Mouse (Mus musculus): ENCODE data around the gene Rreb1.
"Not testable (repeated sequence)": the region's sequence is repeated elsewhere in the genome, so short reads cannot be mapped to it uniquely, and the experiment has no call there.

Gene Rreb1

DNA sequence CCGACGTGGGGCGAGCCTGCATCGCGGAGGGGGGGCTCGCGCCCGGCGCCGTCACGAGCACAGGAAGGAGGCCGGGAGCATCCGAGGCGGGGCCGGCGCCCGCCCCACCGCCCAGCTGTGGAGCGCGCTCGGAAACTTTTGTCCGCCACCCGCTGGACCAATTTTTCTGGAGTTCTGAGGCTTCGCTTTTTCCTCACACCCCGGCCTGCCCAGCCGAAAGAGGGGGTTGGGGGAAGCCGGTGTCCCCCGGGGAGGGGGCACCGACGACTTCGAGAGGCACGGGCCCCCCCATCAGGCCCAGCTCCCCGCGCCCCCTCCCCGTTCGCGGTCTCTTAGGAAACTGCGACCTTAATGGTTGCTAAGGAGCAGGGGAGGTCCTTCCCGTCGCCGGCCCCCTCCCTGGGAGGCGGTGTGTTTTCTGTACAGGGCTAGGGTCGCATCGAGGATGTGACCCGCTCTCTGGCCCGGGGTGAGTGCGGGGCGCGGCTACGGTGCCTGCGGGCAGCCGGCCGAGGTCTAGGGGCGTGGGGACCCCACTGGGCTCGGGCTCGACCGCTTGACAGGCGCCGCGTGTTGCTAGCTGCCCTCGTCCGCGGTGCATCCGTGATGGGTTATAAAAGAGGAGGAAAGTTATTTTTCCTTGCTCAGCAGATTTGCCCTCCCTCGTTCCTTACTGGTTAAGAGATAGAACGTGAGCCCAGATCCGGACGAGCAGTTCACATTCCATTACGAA lies 49.2 kb downstream of the Rreb1 start:
- DNase-seq (ENCODE audit: low spot score), result peak; percentile 68

DNA sequence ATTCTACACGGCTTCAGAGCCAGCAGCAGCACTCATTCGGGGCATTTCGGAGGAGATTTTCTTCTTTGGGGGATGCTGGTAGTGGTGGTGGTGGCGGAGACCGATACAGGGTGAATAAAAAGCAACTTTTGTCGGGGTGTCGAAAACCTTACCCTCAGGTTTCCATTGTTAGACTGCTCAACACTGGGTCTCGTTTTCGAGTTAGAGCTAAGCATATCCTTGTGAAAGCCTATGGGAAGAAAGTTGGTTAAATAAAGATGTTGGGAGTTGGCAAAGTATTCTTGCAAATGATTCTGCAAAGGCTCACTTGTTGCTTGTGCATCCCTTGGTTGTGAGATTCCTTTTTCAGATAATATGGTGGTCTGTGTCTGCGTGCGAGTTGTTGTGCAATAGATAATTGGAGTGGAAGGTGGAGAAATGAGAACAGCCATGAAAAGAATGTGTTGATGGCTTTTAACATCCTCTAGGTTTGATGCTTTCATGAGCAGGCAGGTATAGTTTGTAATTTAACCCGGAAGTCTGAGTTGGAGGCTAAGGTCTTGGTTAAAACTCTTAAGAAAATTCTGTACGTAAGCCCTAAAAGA lies 49.9 kb downstream of the Rreb1 start:
- no peak for DNase-seq (ENCODE audit: low spot score)

DNA sequence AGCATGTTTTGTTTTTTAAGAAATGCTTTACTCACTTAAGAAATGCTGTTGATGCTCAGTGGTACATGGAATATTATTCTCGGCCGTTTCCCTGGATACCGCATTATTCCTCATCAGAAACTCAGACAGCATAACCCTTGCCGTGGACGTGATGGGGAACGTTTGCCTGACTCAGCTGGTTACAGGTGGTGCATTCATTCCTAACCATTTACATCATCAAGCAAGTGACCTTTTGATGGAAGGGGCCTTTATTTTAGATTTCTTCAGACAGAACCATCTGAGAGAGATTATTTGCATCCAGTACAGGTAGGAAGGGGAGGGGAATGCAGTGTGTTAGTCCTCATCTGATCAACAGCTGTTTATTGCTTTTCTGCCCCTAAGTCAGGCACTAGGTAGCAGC lies 50.7 kb downstream of the Rreb1 start:
- no peak for DNase-seq (ENCODE audit: low spot score)

DNA sequence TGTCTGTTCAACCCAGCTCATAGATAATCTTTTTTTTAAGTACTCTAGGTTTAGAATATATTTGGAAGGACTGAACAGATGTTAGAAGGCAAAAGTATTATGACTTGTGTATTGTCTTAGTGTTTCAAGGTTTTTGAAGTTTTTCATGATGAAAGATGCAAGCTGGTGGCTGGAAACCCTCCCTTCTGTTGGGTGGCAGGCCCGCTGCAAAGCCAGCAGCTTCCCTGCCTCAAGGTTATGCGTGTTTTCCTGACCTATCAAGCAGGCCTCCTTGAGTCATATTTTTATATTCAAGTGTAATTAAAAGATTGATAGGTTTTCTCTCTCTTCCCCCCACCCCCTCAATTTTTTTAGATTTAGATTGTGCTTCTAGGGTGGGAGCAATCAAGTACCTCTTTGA lies 52.1 kb downstream of the Rreb1 start:
- DNase-seq (ENCODE audit: low spot score), result no peak

DNA sequence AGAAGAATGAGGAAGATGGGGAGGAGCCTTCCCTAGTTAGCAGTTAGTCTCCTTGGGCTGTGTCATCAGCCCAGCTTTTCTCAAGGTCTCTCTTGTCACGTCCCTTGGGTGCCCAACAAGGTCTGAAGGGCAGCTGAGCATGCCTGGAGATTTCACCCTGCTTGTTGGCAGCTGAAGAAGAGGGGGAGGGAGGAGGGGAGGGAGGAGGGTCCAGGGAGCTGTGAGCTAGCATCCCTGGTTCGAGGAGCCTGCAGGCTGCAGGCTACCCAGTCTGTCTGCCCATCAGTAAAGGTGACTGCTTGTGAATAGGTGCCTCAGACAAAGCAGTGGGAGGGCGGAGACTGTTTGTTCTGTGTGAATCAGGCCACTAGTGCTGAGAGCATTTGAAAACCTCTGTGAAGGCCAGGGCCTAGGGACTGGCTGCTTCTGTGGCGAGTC lies 52.7 kb downstream of the Rreb1 start:
- peak; percentile 41 for DNase-seq (ENCODE audit: low spot score)

DNA sequence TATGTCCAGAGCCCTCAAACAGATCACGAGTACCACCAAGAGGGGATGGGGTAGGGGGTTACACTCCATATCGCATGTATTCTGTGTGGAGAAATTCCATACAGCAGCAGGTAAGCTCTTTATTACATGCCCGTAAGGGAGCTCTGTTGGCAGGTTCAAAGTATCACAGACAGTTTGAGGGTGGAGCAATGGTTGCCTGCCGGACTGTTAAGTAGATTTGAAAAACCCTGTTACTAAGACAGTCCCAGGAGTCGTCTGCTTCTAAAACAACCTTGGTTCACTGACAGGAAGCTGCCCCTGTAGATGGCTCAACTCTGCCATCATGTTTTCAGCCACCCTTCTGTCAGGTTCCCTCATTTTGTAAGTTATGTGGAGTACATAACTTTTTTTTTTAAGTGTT lies 54.3 kb downstream of the Rreb1 start:
- no peak for DNase-seq (ENCODE audit: low spot score)

DNA sequence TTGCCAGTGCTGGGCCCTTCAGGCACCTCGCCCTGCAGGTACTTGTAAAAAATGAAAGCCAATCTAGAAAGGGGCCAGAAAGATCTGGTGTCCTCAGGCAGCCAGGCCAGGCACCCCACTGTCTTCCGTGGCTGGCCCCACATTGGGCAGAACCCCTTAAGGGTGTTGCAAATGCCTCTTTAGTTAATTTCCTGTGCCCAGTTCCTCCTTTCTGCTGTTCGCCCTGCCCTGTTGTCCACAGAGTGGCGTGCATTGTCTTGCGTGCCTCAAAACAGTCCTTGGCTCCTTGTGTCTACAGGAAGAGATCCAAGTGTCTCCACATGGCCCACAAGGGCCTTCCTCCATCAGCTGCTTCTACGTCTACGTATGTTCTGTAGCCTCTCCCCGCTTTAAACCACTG lies 55.3 kb downstream of the Rreb1 start:
- no peak for DNase-seq (ENCODE audit: low spot score)

DNA sequence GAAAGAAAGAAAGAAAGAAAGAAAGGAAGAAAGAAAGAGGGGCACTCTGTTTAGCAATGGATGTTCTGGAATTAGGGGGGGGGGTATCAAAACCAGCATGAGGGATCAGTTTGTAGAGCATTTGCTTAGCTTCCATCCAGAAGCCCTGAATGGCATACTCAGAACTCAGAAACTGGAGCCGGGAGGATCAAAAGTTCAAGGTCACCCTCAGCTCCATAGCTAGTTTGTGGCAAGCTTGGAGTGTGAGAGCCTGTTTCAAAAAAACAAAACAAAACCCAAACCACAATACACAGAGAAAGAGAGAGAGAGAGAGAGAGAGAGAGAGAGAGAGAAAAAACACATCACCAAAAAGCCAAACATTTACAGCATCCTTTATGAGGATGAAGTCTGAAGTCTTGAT lies 57.1 kb downstream of the Rreb1 start:
- DNase-seq (ENCODE audit: low spot score), result no peak

DNA sequence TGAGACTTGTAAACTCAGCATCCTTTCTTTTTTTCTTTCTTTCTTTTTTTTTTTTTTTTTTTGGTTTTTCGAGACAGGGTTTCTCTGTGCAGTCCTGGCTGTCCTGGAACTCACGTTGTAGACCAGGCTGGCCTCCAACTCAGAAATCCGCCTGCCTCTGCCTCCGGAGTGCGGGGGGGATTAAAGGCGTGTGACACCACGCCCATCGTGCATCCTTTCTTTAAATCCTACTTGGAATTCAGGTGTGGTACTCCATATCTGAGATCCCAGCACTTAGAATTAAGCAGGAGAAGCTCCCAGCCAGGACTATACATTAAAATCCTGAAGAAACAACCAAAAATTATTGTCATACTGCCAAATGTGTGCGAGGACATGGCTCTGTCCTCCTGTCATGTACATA lies 57.6 kb downstream of the Rreb1 start:
- not testable (repeated sequence) for DNase-seq (ENCODE audit: low spot score)

DNA sequence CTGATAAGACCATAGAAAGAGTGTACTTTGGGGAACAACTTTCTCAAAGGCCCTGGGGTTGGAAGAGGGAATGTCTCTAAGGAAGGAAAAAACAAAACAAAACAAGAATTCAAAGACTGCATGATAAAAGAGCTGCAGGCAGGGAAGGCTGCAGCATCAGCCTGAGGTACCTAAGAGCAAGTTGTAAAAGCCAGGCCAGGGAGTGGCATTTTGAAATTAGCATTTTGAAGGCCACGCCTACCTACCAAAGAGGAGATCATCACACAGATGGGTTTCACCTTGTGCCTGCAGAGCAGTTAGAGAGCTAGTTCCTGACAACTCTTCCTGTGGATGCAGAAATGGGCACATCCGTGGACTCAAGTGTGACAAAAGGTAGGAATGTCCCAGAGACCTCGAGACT lies 59.2 kb downstream of the Rreb1 start:
- no peak for DNase-seq (ENCODE audit: low spot score)

DNA sequence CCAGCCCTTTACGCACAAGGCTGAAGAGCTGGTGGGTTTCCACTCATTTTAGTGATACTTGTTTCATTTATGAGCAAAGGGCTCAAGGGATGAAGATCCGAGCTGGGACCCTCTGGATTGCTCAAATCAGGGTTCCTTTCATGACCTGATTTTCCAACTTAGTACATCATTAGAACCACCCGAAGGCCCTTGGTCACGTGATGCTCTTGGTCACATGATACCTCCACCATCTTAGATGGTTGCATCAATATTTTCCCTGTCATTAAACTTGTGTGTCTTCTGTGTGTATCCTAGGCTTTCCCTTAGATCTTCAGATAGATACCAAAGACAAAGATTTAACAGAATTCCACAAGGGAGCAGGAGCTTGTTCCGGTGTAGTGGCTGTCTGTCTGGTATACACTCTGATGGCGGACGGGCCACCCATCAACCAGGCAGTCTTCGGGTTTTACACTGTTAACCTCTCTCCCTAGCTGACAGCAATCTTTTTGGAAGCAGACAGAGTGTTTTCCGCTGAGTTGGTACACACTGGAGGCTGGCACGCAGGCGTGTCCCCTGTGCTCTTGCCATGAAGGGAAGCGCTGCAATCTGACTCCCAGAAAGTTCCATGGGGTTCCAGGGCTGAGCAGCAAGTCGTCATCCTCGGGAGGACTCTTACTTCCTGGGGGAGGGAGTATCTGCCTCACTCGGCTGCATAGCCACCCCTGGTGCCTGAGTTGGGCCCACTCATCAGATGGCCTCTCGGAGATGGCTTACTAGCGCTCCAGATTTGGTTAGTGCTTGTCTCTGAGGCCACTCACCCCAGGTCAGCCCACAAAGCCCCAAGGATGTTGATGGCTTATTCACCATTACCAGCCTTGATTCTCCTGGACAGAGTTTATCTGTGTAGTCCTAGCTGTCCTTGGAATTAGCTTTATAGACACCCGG lies 60.3 kb downstream of the Rreb1 start:
- DNase-seq (ENCODE audit: low spot score), result no peak

DNA sequence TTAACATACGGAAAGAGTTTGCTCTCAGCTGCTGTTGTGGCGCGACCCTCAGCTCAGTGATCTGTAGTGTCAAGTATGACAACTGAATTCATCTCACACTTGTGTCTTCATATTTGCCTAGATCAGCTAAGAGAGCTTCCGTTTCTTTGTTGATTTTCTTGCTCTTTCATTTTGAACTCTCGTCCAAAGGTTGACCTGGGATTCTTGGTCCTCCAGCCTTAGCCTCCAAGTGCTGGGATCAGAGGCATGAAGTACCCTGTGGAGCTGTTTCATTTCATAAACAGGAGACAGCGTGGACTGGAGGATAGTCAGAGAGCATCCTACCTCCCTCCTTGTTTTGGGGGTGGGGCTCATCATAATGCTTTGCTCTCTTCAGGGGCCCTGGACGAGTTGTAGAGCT lies 65.0 kb downstream of the Rreb1 start:
- DNase-seq (ENCODE audit: low spot score), result no peak

DNA sequence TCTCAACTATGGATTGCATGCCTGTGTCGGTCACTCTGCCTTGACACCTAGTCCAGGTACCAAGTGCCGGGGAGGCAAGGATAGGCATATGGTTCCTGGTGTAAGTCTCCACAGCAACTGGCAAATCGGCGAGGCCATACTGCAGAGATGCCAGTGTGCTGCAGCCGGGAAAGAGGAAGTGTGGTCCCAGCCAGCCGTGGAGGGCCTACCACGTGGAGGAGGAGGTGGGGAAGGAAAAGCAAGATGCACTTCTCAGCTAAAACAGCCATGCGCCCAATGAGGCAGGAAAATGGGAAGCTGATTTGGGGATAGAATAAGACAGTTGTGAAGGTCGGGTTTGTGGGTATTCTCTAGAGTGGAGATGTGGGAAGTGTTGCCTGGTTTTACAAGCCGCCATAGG lies 65.6 kb downstream of the Rreb1 start:
- DNase-seq (ENCODE audit: low spot score), result no peak

DNA sequence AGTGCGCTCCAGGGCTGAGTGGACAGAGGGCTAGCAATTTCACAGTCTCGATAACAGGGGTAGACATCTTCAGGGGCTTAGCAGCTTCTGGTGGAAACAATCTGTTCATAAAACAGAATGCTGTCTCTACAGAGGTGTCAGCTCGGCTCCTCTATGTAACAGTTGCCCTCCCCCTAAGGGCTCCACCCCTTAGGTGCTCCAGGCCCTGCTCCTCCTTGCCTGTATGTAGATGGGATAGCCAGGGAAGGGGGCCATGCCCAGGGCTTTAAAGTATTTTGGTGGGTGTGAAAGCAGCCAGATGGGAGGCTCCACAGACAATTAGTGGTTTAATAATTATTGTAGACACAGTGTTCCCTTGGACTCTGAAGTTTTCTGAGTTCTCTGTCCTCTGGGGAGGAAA lies 67.0 kb downstream of the Rreb1 start:
- DNase-seq (ENCODE audit: low spot score), result no peak

DNA sequence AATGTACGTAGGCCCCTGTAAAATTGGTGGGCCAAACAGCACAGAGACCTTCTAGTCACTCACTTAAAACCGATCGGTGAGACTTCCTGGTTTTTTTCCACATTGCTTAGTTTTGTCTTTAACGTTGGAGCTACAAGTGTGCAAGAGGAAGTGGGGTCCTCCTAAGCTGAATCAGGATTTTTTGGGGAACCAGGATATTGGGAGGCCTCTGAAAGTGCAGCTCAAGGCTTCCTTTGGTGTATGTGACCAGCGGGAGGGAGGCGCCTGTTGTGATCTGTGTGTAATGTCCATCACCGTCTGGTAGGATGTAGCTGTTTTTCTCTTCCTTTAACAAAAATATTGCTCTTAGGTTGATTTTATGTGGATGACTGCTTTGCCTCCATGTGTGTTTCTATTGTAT lies 67.4 kb downstream of the Rreb1 start:
- DNase-seq (ENCODE audit: low spot score), result no peak

DNA sequence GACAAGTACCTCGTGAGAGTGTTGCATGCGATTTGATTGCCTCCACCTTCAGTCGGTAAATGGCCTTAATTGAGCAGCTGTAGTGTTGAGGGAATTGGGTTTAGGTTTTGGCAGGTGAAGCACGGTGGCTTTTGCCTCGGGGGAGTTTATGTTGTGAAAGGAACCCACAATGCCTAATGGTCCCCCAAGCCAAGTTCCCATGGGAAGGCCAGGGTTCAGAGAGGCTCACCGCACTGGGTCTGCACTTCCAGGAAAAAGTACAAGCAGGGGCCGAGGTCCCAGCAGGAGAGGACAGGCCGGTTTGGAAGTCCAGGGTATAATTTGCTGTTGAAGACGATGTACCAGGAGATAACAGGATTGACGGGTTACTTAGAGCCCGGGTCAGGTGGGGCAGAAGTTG lies 68.3 kb downstream of the Rreb1 start:
- DNase-seq (ENCODE audit: low spot score), result no peak

DNA sequence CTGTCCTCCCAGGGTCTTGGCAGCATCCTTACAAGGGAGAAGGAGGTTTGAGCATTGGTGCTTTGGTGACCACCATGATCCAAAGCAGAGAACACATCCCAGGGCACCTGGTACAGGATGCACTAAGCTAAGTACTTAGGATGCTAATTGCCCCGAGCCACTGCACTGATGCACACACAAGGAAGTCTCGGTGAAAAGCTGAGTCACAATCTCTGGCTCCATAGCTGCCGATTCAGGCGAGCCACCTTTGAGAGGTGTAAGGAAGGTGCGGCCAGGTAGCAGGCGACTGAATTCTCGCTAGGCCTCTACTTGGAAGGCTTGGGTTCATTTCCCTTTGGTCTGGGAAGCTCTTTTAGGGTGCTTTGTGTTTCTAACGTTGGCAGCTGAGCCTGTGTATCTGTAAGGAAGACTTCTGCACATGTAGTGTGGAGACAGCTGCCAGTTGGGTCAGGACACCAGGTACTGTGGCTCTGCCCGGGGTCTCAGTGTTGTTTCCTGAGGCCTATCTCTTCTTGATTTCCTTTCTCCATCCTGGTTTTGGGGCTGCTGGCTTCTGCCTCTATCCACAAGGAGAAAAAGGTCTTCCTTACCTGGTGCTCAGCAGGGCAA lies 68.9 kb downstream of the Rreb1 start:
- DNase-seq (ENCODE audit: low spot score), result peak; percentile 38

DNA sequence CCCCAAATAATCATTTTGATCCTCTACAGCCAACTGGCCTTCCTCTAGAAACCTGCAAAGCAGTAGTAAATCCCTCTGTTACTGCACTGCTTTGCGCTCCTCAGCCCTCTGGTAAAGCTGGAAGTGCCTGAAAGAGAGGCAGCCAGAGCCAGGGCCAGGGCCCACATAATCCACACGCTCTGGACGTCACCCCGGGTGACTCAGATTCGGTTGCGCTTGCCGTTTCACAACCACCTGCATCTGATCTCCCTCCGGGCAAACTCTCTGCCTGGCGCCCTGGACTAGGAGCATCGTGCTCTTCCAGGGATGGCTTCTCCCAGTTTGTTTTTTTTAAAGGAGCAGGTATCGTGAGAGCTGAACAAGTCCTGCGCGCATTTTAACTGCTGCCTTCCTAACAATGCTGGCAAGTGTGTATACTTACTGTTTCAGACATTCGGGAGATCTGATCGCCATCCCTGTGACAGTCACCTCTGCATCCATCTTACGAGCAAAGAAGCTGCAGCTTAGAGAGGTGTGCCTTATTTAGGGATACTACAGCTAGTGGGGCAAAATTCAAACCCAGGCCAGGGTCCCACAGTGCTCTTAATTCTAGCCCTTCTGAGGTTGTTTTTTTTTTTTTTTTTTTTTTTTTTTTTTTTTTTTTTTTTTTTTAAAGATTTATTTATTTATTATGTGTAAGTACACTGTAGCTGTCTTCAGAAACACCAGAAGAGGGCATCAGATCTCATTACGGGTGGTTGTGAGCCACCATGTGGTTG lies 69.6 kb downstream of the Rreb1 start:
- DNase-seq (ENCODE audit: low spot score), result peak; percentile 76

DNA sequence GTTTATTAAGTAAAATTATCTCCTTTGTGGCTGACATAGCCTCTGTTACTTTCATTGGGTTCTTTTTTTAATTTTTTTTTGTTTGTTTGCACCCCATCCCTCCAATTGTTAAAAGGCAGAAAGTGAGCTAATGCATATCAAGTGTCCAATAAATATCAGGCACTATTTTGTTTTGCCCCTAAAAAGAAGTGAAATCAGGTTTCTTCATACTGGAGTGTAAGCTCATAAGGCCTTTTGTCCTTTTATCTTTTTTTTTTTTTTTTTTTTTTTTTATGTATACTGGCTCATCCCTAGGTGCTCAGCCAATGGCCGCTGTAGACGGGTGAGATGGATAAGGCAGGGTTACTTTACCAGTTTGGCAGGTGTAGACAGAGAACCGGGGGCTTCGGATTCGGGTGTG lies 70.2 kb downstream of the Rreb1 start:
- no peak for DNase-seq (ENCODE audit: low spot score)

DNA sequence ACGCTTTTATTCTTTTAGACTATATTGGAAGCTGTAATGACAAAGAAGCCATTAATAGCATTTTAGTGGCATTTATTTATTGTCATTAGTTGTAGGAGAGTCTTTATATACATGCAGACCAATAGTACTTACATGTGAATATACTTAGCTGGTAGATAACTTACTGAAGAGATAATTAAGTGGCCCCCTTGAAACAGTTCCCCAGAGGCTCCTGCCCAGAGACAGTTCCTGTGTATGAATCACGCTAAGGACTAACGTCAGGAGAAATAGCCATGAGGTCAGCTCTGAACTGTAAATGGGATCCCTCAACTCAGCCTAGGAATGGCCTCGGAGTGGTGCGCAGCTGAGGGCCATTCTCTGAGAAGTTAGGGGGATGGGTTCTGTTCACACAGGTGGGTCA lies 73.4 kb downstream of the Rreb1 start:
- DNase-seq (ENCODE audit: low spot score), result no peak

DNA sequence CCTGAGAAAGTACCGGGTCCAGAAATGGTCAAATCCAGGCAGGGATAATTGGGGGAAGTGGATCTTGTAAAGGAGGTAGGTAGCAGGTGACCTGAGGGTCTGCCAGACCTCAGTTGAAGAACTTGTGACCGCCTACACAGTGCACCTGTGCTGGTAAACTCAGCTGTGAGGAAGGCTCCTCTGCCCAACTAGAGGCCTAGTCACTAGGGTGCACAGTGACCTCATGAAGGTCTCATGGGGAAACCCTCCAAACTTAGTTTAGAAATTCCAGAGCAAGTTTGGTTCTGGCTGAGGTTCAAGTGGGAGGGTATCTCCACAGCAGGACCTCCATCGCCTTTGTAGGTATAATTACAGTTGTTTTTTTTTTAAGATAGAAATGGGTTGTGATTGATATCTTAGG lies 74.7 kb downstream of the Rreb1 start:
- no peak for DNase-seq (ENCODE audit: low spot score)

DNA sequence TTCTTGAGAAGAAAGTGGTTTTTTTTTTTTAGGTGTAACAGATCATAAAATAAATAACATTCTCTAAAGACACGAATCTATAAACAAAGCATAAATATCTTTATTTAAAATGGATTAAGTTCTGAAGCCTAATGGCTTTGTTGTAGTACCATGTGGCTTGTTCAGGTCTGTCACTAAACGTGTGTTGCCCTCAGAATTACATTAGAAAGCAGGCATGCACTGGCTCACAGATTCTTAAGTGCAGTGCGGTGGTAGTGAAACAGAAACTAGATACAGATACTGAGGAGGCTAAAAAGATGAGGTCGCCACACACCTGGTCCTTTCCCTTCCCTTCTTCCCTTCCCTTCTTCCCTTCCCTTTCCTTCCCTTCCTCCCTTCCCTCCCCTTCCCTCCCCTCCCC lies 75.2 kb downstream of the Rreb1 start:
- DNase-seq (ENCODE audit: low spot score), result no peak

Measured in urinary bladder, postnatal 14 days (tissue).